Mouse (Mus musculus): ENCODE results near the gene Mrgprf. TPM values are rescaled to one million over a fixed set of nuclear protein-coding genes. Genes with fewer than 3 reads are reported as not detected.

The Mrgprf gene
- polyA plus RNA-seq, 1 experiment from 2014 or later = 2.0 TPM

DNA sequence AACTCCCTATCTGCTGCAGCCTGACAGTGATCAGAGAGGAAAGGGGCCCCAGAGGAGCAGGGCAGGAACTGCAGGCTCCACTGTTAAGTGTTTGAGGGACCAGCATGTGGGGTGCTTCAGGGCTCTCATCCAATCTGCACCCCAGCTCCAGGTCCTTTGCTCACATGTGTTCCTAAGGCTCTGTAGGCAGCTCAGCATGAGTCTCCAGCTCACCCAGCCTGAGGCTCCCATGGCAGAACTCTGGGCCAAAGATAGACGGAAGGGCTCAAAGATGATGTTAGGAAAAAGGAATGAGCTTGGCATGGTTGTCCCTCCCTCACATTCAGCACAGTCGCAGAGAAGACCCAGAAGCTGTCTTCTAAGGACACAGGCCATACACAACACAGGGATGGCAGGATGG, 30.0 kb downstream of the Mrgprf start:
- no peaks in the 10 kb centered on the region for H3K4me1 ChIP-seq
- no peaks in the 10 kb centered on the region for H3K27me3 ChIP-seq
- H3K9ac ChIP-seq (replicated peaks) = no peak overlapping the region

GRCm38 (mm10) chr7:145332376-145333041, 31.9 kb downstream of the Mrgprf start:
- no peak overlapping the region for H3K27ac ChIP-seq (replicated peaks)
- H3K4me2 ChIP-seq (replicated peaks) = no peak overlapping the region
- 44% methylated on average over 1 of the region's 1 CpGs for WGBS
- H3K27me3 ChIP-seq = no peaks in the 10 kb centered on the region
- H3K9me3 ChIP-seq = no peaks in the 10 kb centered on the region
- no peak overlapping the region for H3K4me3 ChIP-seq
- no peak overlapping the region for H3K9ac ChIP-seq (replicated peaks)
- no peak for ATAC-seq (replicated peaks)
- no peaks in the 10 kb centered on the region for H3K4me1 ChIP-seq
- H3K36me3 ChIP-seq = no peaks in the 10 kb centered on the region

More for the DNA sequence above, 30.0 kb downstream of the Mrgprf start:
- no peak for ATAC-seq (replicated peaks)
- Histone ChIP-seq H3K4me3 (no peak overlapping the region), H3K36me3 (no peaks in the 10 kb centered on the region), H3K27ac (replicated peaks) (no peak overlapping the region), H3K4me2 (replicated peaks) (no peak overlapping the region), H3K9me3 (no peaks in the 10 kb centered on the region)
- 77% methylated on average over 2 of the region's 2 CpGs for WGBS

GRCm38 (mm10) chr7:145333936-145334335, 33.3 kb downstream of the Mrgprf start:
- no peaks in the 10 kb centered on the region for H3K27me3 ChIP-seq
- H3K9me3 ChIP-seq = no peaks in the 10 kb centered on the region
- H3K4me2 ChIP-seq (replicated peaks) = no peak overlapping the region
- H3K9ac ChIP-seq (replicated peaks) = no peak overlapping the region
- no peak for ATAC-seq (replicated peaks)
- no peaks in the 10 kb centered on the region for H3K4me1 ChIP-seq
- H3K36me3 ChIP-seq = no peaks in the 10 kb centered on the region
- no peak overlapping the region for H3K4me3 ChIP-seq
- H3K27ac ChIP-seq (replicated peaks) = no peak overlapping the region
- 85% methylated on average over 6 of the region's 6 CpGs for WGBS

DNA sequence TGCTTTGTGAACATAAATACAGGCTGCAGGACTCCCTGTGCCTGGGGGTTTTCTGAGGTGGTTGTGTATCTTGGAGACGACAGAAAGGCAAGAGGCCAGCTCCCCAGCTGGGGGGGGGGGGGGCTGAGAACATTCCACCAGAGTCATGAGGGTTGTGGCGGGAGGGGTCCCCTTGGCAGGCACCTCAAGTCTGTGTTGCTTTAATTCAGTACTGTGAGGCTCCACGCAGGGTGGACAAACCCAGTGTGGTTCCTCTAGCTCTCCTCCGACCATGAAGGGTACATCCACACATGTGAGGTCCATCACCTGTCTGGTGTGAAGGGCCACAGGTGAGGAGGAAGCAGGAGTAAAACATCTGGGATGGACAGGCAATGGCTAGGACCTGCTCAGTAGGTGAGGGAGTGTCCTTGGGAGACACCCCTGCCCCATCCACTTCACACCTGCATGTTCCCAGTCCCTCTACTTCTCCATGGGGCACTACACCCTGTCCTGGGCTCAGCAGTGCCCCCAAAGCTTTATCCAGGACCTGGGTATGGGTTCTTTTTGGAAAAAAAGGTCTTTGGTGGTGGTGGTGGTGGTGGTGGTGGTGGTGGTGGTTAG, 33.9 kb downstream of the Mrgprf start:
- H3K4me3 ChIP-seq = no peak overlapping the region
- H3K27me3 ChIP-seq = no peaks in the 10 kb centered on the region
- H3K9ac ChIP-seq (replicated peaks) = no peak overlapping the region
- ATAC-seq (replicated peaks) = no peak
- WGBS = 63% methylated on average over 4 of the region's 4 CpGs
- H3K9me3 ChIP-seq = no peaks in the 10 kb centered on the region
- H3K27ac ChIP-seq (replicated peaks) = no peak overlapping the region
- no peaks in the 10 kb centered on the region for H3K4me1 ChIP-seq
- H3K36me3 ChIP-seq = no peaks in the 10 kb centered on the region
- H3K4me2 ChIP-seq (replicated peaks) = no peak overlapping the region

DNA sequence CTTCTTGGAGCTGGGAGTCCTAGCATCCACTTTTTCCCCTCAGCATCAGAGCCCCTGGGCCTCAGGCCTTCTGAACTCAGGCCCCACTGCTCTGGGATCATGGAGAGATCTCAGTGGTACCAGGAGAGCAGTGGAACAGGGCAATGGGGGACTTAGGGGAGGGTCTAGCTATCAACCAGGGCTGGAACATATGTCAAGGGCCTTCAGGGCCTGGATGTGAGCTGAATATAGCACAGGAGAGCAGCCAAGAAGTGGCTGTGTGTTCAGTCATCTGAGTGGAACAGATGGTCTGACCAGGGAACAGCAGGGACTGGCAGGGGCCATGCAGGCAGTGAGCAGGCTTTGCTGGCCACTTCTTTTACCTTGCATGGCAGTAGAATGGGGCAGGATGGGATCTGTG, 34.6 kb downstream of the Mrgprf start:
- peak; percentile 55; the same call in 1 of the 2 replicates for ATAC-seq (replicated peaks)
- H3K9me3 ChIP-seq = no peaks in the 10 kb centered on the region
- no peaks in the 10 kb centered on the region for H3K4me1 ChIP-seq

GRCm38 (mm10) chr7:145335616-145336332, 35.1 kb downstream of the Mrgprf start:
- Histone ChIP-seq H3K4me3 (no peak overlapping the region), H3K9ac (replicated peaks) (no peak overlapping the region), H3K9me3 (no peaks in the 10 kb centered on the region), H3K27me3 (no peaks in the 10 kb centered on the region), H3K36me3 (no peaks in the 10 kb centered on the region), H3K4me1 (no peaks in the 10 kb centered on the region), H3K27ac (replicated peaks) (no peak overlapping the region), H3K4me2 (replicated peaks) (no peak overlapping the region)
- no peak for ATAC-seq (replicated peaks)
- WGBS = 86% methylated on average over 3 of the region's 3 CpGs

More for the DNA sequence above, 34.6 kb downstream of the Mrgprf start:
- no peak overlapping the region for H3K4me2 ChIP-seq (replicated peaks)
- H3K27ac ChIP-seq (replicated peaks) = no peak overlapping the region
- H3K27me3 ChIP-seq = no peaks in the 10 kb centered on the region
- H3K4me3 ChIP-seq = no peak overlapping the region
- H3K9ac ChIP-seq (replicated peaks) = no peak overlapping the region
- H3K36me3 ChIP-seq = no peaks in the 10 kb centered on the region

DNA sequence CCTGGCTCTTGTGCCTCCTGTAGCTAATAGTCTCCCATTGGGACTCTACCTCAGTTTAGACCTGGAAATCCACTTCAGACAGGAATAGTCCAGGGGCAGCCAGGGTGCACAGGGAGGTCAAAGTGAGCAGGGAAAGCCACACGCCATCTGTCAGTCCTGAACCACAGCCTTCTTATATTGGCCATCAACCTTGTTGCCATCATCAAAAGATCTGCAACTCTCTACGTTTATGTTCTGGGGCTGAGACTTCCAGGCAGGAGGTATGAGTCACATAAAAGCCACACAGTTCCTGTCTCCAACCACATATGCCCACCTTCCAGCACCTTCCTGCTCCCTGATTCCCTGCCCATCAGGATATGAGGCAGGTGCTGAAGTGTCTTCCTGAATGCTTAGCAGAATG, 37.3 kb downstream of the Mrgprf start:
- no peak for ATAC-seq (replicated peaks)
- Histone ChIP-seq H3K36me3 (no peaks in the 10 kb centered on the region), H3K9me3 (no peaks in the 10 kb centered on the region), H3K4me2 (replicated peaks) (no peak overlapping the region), H3K27ac (replicated peaks) (no peak overlapping the region), H3K4me1 (no peaks in the 10 kb centered on the region), H3K27me3 (no peaks in the 10 kb centered on the region), H3K9ac (replicated peaks) (no peak overlapping the region), H3K4me3 (no peak overlapping the region)
- 83% methylated on average over 2 of the region's 2 CpGs for WGBS

- H3K27ac ChIP-seq (replicated peaks) = no peak overlapping the region
Measured at GRCm38 (mm10) chr7:145340248-145340904, 39.7 kb downstream of the Mrgprf start.

More at GRCm38 (mm10) chr7:145340248-145340904, 39.7 kb downstream of the Mrgprf start:
- no peak overlapping the region for H3K4me3 ChIP-seq
- H3K4me2 ChIP-seq (replicated peaks) = no peak overlapping the region
- H3K36me3 ChIP-seq = no peaks in the 10 kb centered on the region
- H3K27me3 ChIP-seq = no peaks in the 10 kb centered on the region
- H3K4me1 ChIP-seq = no peaks in the 10 kb centered on the region
- WGBS = 88% methylated on average over 5 of the region's 5 CpGs
- no peaks in the 10 kb centered on the region for H3K9me3 ChIP-seq
- no peak for ATAC-seq (replicated peaks)
- H3K9ac ChIP-seq (replicated peaks) = no peak overlapping the region

Other genes with a start within 250 kb of the Mrgprf start
- 0.34 TPM in 1 of 2 replicates, not detected in the other for gene 1810010D01Rik, start 92.7 kb upstream of the Mrgprf start, polyA plus RNA-seq (2015; fragmentation: Nextera tagmentation; extraction: Ambion mirVana)
- gene Tpcn2, start 16.8 kb upstream of the Mrgprf start, polyA plus RNA-seq (2015; fragmentation: Nextera tagmentation; extraction: Ambion mirVana) = 2.9 and 3.4 TPM in 2 replicates
- gene Mrgprd, start 14.0 kb downstream of the Mrgprf start, polyA plus RNA-seq (2015; fragmentation: Nextera tagmentation; extraction: Ambion mirVana) = not detected in 2 replicates